Mouse (Mus musculus) heart, embryonic 10.5 days (tissue): ENCODE data around the gene Mgat4a. TPM values are rescaled to one million over a fixed set of nuclear protein-coding genes. Genes with fewer than 3 reads are reported as not detected.
A peak's percentile ranks its signal among the peaks of the same experiment; 100 is the strongest.

Source experiments
- DNase-seq: peaks from one replicate; pipeline ENCODE4 v3.0.0-alpha.2; 2017; ENCODE audit warnings: low spot score
- H3K27ac ChIP-seq: fragments of 300-500 bp; sonication (generic); 2 replicates; pipeline ENCODE4 v1.5.1; 2016; ENCODE audit warnings: mild to moderate bottlenecking
- H3K27me3 ChIP-seq: fragments of 300-500 bp; sonication (generic); 2 replicates; pipeline ENCODE4 v1.6.1; 2016; ENCODE audit warnings: mild to moderate bottlenecking; ENCODE audit not compliant: poor library complexity, insufficient read depth, severe bottlenecking
- H3K36me3 ChIP-seq: fragments of 300-500 bp; sonication (generic); 2 replicates; pipeline ENCODE4 v1.6.1; 2016; ENCODE audit warnings: mild to moderate bottlenecking, moderate library complexity
- H3K4me1 ChIP-seq: fragments of 300-500 bp; sonication (generic); 2 replicates; pipeline ENCODE4 v1.6.1; 2016; ENCODE audit warnings: mild to moderate bottlenecking
- H3K4me3 ChIP-seq: fragments of 300-500 bp; sonication (generic); 2 replicates; pipeline ENCODE4 v1.5.1; 2016; ENCODE audit warnings: mild to moderate bottlenecking, moderate library complexity
- H3K9me3 ChIP-seq: fragments of 300-500 bp; sonication (generic); 2 replicates; pipeline ENCODE4 v1.6.1; 2016; ENCODE audit warnings: mild to moderate bottlenecking, moderate library complexity
- WGBS: fragments of 180-500 bp; shearing (Covaris S2); methylation state at CpG from one replicate; pipeline ENCODE4 v1.1.7; 2016; 5-methylcytosine and 5-hydroxymethylcytosine counted together
- polyA plus RNA-seq: library from polyadenylated mRNA; unstranded; fragments of >200 nt; fragmentation: Nextera tagmentation; extraction: Ambion mirVana; gene quantifications from 2 replicates; pipeline ENCODE4 v1.2.1, GENCODE M21; 2016

The Mgat4a gene
- polyA plus RNA-seq, 1 experiment from 2014 or later = 3.2 TPM

- DNase-seq = no peak
- no peak overlapping the region for H3K27ac ChIP-seq
- no peak overlapping the region for H3K4me3 ChIP-seq
- H3K36me3 ChIP-seq = no peaks in the 10 kb centered on the region
- whole genome bisulfite sequencing = 74% methylated on average over 7 of the region's 7 CpGs
- no peaks in the 10 kb centered on the region for H3K9me3 ChIP-seq
- no peaks in the 10 kb centered on the region for H3K27me3 ChIP-seq
- no peaks in the 10 kb centered on the region for H3K4me1 ChIP-seq
Observed at GRCm38 (mm10) chr1:37551986-37552385, 11.2 kb upstream of the Mgat4a start.

DNA sequence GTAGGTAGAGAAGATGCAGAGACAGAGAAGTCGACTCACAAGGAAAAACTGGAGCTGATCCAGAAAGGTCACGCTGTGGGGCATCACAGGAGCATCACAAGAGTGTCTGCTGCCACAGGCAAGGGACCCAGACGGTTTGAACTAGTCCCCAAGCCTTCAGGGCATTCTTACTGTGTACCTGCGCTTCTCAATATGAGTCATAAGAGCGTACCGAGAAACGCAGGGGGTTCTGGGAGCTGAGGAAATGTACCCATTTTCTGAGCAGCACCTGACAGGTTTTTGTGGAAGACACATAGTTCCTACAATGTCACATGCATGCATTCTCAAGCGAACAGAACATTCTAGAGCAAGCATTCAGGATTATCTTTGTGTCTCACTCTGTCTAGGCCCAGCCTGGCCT is 8.7 kb upstream of the Mgat4a start:
- Histone ChIP-seq H3K4me3 (no peak overlapping the region), H3K27me3 (no peaks in the 10 kb centered on the region)
- WGBS = 82% methylated on average over 8 of the region's 8 CpGs

GRCm38 (mm10) chr1:37546398-37547051 is 5.7 kb upstream of the Mgat4a start:
- no peak for DNase-seq
- no peaks in the 10 kb centered on the region for H3K4me1 ChIP-seq
- WGBS = 71% methylated on average over 11 of the region's 11 CpGs
- peaks cover 18% of the 10 kb centered on the region for H3K27me3 ChIP-seq
- no peak overlapping the region for H3K4me3 ChIP-seq
- no peaks in the 10 kb centered on the region for H3K9me3 ChIP-seq
- no peak overlapping the region for H3K27ac ChIP-seq
- H3K36me3 ChIP-seq = no peaks in the 10 kb centered on the region

More for the DNA sequence above, 8.7 kb upstream of the Mgat4a start:
- H3K4me1 ChIP-seq = no peaks in the 10 kb centered on the region
- H3K9me3 ChIP-seq = no peaks in the 10 kb centered on the region
- H3K36me3 ChIP-seq = no peaks in the 10 kb centered on the region
- no peak for DNase-seq
- no peak overlapping the region for H3K27ac ChIP-seq

GRCm38 (mm10) chr1:37544251-37544650 is 3.4 kb upstream of the Mgat4a start:
- no peaks in the 10 kb centered on the region for H3K36me3 ChIP-seq
- no peak for DNase-seq
- no peaks in the 10 kb centered on the region for H3K9me3 ChIP-seq
- H3K4me3 ChIP-seq = no peak overlapping the region
- H3K27ac ChIP-seq = no peak overlapping the region
- peaks cover 29% of the 10 kb centered on the region for H3K27me3 ChIP-seq
- 48% methylated on average over 9 of the region's 9 CpGs for WGBS
- H3K4me1 ChIP-seq = peaks cover 5% of the 10 kb centered on the region; the same call in 1 of the 2 replicates

- DNase-seq = no peak
- Histone ChIP-seq H3K27me3 (peaks cover 31% of the 10 kb centered on the region), H3K4me1 (peaks cover 5% of the 10 kb centered on the region; the same call in 1 of the 2 replicates), H3K36me3 (no peaks in the 10 kb centered on the region), H3K4me3 (no peak overlapping the region), H3K27ac (no peak overlapping the region), H3K9me3 (no peaks in the 10 kb centered on the region)
- WGBS = 52% methylated on average over 1 of the region's 1 CpGs
Observed at GRCm38 (mm10) chr1:37543057-37543456, 2.2 kb upstream of the Mgat4a start.

DNA sequence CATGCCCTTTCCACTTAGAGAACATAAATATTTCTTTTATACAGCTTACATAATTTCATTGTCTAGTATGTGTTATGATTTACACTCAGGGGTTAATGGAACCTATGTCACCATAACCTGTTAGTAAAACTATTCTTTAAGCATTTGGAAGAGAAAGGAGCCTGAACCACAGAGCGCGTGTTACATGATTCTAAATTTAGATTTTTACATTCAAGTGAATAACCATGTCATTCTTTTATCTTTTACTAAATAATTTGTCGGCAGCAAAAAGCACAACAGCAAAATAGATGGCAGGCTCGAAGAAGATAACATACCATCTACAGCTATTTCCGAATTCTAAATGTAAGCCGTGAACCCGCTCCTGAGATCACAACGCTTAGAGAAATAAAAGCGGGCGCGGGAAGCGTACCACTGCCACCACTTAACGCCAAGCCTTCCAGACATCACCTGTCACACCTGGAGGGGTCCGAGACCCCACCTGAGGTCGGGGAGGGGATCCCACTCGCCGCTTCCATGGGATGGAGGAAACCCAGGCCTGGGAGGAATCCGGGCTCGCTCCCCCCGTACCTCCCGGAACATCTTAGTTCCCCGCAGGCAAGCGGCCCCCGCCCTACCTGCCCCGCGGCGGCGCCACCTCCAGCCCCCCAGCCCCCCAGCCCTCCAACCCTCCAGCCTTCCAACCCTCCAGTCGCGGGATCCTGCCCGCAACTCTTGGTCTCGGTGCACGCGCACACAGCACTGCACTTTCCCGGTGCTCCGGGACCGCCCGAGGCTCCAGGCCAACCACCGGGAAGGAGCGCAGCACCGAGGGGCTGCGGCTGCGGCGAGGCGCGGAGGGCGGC is 627 bp downstream of the Mgat4a start:
- Histone ChIP-seq H3K4me1 (peaks cover 5% of the 10 kb centered on the region; the same call in 1 of the 2 replicates), H3K27me3 (peaks cover 31% of the 10 kb centered on the region), H3K4me3 (peak overlapping the region; percentile 86), H3K36me3 (no peaks in the 10 kb centered on the region), H3K9me3 (no peaks in the 10 kb centered on the region), H3K27ac (peak overlapping the region; percentile 84)
- peak; percentile 74 for DNase-seq
- WGBS = 4% methylated on average over 45 of the region's 47 CpGs

DNA sequence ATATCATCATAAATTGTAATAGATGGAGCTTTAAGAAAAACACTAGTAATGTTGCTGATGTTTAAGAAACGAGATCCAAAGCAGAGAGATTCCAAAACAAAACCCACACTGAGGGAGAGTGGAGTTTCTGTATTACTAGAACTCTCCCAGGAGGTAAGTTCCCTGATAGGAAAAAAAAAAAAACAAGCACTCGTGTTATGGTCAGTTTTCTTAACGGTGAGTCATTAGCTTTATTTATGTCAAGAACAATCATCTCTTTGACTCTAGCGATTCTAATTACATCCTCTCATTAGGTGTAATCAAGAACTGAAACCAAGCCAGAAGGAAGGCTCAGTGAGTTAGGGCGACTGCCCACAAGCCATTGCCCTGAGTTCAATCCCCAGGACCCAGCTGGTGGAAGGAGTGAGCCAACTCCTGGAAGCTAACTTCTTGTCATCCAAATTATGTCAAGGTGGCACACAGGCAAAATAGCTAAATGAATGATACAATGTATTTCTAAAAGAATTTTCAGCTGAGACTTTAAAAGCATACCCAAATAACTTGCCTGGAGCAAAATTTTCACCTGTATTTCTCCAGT is 6.2 kb downstream of the Mgat4a start:
- 63% methylated on average over 5 of the region's 5 CpGs for WGBS
- no peak overlapping the region for H3K27ac ChIP-seq
- no peaks in the 10 kb centered on the region for H3K36me3 ChIP-seq
- H3K4me3 ChIP-seq = no peak overlapping the region
- peaks cover 4% of the 10 kb centered on the region; the same call in 1 of the 2 replicates for H3K27me3 ChIP-seq
- DNase-seq = no peak
- no peaks in the 10 kb centered on the region for H3K4me1 ChIP-seq
- no peaks in the 10 kb centered on the region for H3K9me3 ChIP-seq

GRCm38 (mm10) chr1:37533181-37533580 is 7.6 kb downstream of the Mgat4a start:
- WGBS = 91% methylated on average over 7 of the region's 7 CpGs
- DNase-seq = no peak
- H3K4me1 ChIP-seq = no peaks in the 10 kb centered on the region
- no peaks in the 10 kb centered on the region for H3K36me3 ChIP-seq
- H3K27ac ChIP-seq = no peak overlapping the region
- H3K4me3 ChIP-seq = no peak overlapping the region
- no peaks in the 10 kb centered on the region for H3K27me3 ChIP-seq
- H3K9me3 ChIP-seq = no peaks in the 10 kb centered on the region

- no peak for DNase-seq
- Histone ChIP-seq H3K4me3 (no peak overlapping the region), H3K9me3 (no peaks in the 10 kb centered on the region), H3K27me3 (no peaks in the 10 kb centered on the region), H3K27ac (no peak overlapping the region), H3K4me1 (no peaks in the 10 kb centered on the region), H3K36me3 (no peaks in the 10 kb centered on the region)
- 74% methylated on average over 6 of the region's 6 CpGs for WGBS
Observed at GRCm38 (mm10) chr1:37532533-37532840, 8.3 kb downstream of the Mgat4a start.

DNA sequence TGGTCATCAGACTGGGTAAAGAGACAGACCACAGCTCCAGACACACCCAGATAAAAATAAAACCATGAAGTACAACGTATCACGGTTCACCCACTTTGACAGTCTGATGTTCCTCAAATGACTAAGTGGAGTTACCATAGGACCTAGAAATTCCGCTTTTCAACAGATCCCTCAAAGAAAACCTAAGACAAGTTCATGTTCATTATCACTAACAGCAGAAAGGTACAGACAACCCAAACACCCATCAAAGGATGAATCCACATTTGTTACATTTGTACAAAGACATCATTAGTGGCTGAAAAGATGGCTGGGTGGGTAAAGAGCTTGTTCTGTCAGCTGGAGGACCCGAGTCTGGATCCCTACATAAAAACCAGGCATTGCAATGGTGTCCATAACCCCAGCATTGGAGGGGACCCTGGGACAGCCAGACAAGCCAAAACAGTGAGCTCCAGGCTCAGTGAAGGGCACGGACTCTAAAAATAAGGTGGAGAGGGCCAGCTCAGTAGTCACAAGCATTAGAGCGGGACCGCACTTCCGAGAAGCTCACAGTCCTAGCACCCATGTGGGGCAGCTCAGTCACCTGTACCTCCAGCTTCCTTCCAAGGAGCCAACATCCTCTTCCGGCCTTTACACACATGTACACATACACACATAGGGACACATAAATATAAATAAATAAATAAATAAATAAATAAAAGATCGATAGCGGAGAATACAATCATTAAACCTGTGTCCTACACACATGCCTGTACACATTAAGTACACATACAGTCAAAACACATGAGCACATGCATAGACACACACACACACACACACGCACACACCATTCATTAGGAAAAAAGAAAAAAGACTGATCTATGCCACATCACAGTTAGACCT is 8.9 kb downstream of the Mgat4a start:
- H3K27me3 ChIP-seq = no peaks in the 10 kb centered on the region
- H3K9me3 ChIP-seq = no peaks in the 10 kb centered on the region
- H3K36me3 ChIP-seq = no peaks in the 10 kb centered on the region
- DNase-seq = no peak
- no peaks in the 10 kb centered on the region for H3K4me1 ChIP-seq
- H3K4me3 ChIP-seq = no peak overlapping the region
- no peak overlapping the region for H3K27ac ChIP-seq
- WGBS = 88% methylated on average over 12 of the region's 12 CpGs

DNA sequence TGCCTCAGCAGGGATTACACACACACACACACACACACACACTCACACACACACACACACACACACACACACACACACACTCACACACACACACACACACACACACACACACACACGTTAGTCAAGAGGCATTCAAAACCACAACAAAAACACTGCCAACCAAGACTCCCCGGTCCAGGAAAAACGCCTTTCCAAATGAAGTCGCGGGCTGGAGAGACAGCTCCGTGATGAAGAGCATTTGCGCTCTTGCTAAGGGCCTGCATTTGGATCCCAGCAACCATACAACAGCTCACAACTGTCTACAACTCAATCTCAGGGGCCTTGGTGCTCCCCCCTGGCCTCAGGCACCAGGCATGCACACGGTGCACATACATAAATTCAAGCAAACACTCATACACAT is 10.8 kb downstream of the Mgat4a start:
- DNase-seq = no peak
- H3K36me3 ChIP-seq = no peaks in the 10 kb centered on the region
- WGBS = 81% methylated on average over 8 of the region's 8 CpGs
- no peak overlapping the region for H3K4me3 ChIP-seq
- no peak overlapping the region for H3K27ac ChIP-seq
- no peaks in the 10 kb centered on the region for H3K27me3 ChIP-seq
- no peaks in the 10 kb centered on the region for H3K9me3 ChIP-seq
- no peaks in the 10 kb centered on the region for H3K4me1 ChIP-seq

- no peaks in the 10 kb centered on the region for H3K4me1 ChIP-seq
- no peaks in the 10 kb centered on the region for H3K36me3 ChIP-seq
- no peaks in the 10 kb centered on the region for H3K27me3 ChIP-seq
- H3K9me3 ChIP-seq = no peaks in the 10 kb centered on the region
- no peak overlapping the region for H3K4me3 ChIP-seq
- no peak overlapping the region for H3K27ac ChIP-seq
- no peak for DNase-seq
Observed at GRCm38 (mm10) chr1:37526257-37526656, 14.6 kb downstream of the Mgat4a start.
